Mouse (Mus musculus): ENCODE measurements around the gene Myo9a. TPM values are rescaled to one million over a fixed set of nuclear protein-coding genes. Genes with fewer than 3 reads are reported as not detected.
"Not testable (repeated sequence)": the region's sequence is repeated elsewhere in the genome, so short reads cannot be mapped to it uniquely, and the experiment has no call there.

Gene Myo9a
- polyA plus RNA-seq, 1 experiment, result 24.5 TPM

GRCm38 (mm10) chr9:59760515-59760914 is 9.8 kb downstream of the Myo9a start:
- H3K4me1 ChIP-seq (ENCODE audit: control insufficient read depth, insufficient read depth, low read length), result no peaks in the 10 kb centered on the region
- no peaks in the 10 kb centered on the region for H3K36me3 ChIP-seq (ENCODE audit: control insufficient read depth, insufficient read depth, low read length, poor library complexity, severe bottlenecking)
- no peak overlapping the region for H3K27ac ChIP-seq (ENCODE audit: insufficient read depth, low read length)
- H3K27me3 ChIP-seq (ENCODE audit: control insufficient read depth, insufficient read depth, low read length, poor library complexity, severe bottlenecking), result no peaks in the 10 kb centered on the region
- H3K4me3 ChIP-seq (ENCODE audit: low read depth, low read length), result no peak overlapping the region
- H3K9ac ChIP-seq (ENCODE audit: low read depth, poor library complexity, severe bottlenecking), result no peak overlapping the region
- no peak for TF ChIP-seq EP300 (IDR thresholded peaks at IDR 0.05; ENCODE audit: insufficient read depth, low read depth, low read length)
- TF ChIP-seq POLR2A (IDR thresholded peaks at IDR 0.05; ENCODE audit: insufficient read depth, low read length), result no peak
- TF ChIP-seq CTCF (IDR thresholded peaks at IDR 0.05; ENCODE audit: low read depth, low read length), result no peak
- no peaks in the 10 kb centered on the region for H3K9me3 ChIP-seq (replicated peaks; ENCODE audit: control insufficient read depth, insufficient read depth, low read length, poor library complexity, severe bottlenecking)

- H3K36me3 ChIP-seq (ENCODE audit: control insufficient read depth, insufficient read depth, low read length, poor library complexity, severe bottlenecking); H3K4me1 ChIP-seq (ENCODE audit: control insufficient read depth, insufficient read depth, low read length); H3K27me3 ChIP-seq (ENCODE audit: control insufficient read depth, insufficient read depth, low read length, poor library complexity, severe bottlenecking); H3K9me3 ChIP-seq (replicated peaks; ENCODE audit: control insufficient read depth, insufficient read depth, low read length, poor library complexity, severe bottlenecking): not testable (repeated sequence)
- H3K27ac ChIP-seq (ENCODE audit: insufficient read depth, low read length), result 0 out of 2 replicates have a peak overlapping the region, but pooled peaks have one; percentile 25
- H3K9ac ChIP-seq (ENCODE audit: low read depth, poor library complexity, severe bottlenecking), result peak overlapping the region; percentile 74
- H3K4me3 ChIP-seq (ENCODE audit: low read depth, low read length), result peak overlapping the region; percentile 23
Observed at GRCm38 (mm10) chr9:59766966-59767461, 16.3 kb downstream of the Myo9a start.

- H3K4me1 ChIP-seq (ENCODE audit: control insufficient read depth, insufficient read depth, low read length); H3K4me3 ChIP-seq (ENCODE audit: low read depth, low read length); H3K27ac ChIP-seq (ENCODE audit: insufficient read depth, low read length); H3K9ac ChIP-seq (ENCODE audit: low read depth, poor library complexity, severe bottlenecking); H3K27me3 ChIP-seq (ENCODE audit: control insufficient read depth, insufficient read depth, low read length, poor library complexity, severe bottlenecking); H3K9me3 ChIP-seq (replicated peaks; ENCODE audit: control insufficient read depth, insufficient read depth, low read length, poor library complexity, severe bottlenecking); H3K36me3 ChIP-seq (ENCODE audit: control insufficient read depth, insufficient read depth, low read length, poor library complexity, severe bottlenecking): not testable (repeated sequence)
Observed at GRCm38 (mm10) chr9:59806046-59806774, 55.5 kb downstream of the Myo9a start.

- Histone ChIP-seq H3K4me3 (ENCODE audit: low read depth, low read length) (no peak overlapping the region), H3K27ac (ENCODE audit: insufficient read depth, low read length) (no peak overlapping the region), H3K27me3 (ENCODE audit: control insufficient read depth, insufficient read depth, low read length, poor library complexity, severe bottlenecking) (no peaks in the 10 kb centered on the region), H3K9ac (ENCODE audit: low read depth, poor library complexity, severe bottlenecking) (no peak overlapping the region), H3K36me3 (ENCODE audit: control insufficient read depth, insufficient read depth, low read length, poor library complexity, severe bottlenecking) (no peaks in the 10 kb centered on the region), H3K4me1 (ENCODE audit: control insufficient read depth, insufficient read depth, low read length) (no peaks in the 10 kb centered on the region), H3K9me3 (replicated peaks; ENCODE audit: control insufficient read depth, insufficient read depth, low read length, poor library complexity, severe bottlenecking) (no peaks in the 10 kb centered on the region)
- no peak for TF ChIP-seq POLR2A (IDR thresholded peaks at IDR 0.05; ENCODE audit: insufficient read depth, low read length)
- no peak for TF ChIP-seq CTCF (IDR thresholded peaks at IDR 0.05; ENCODE audit: low read depth, low read length)
- TF ChIP-seq EP300 (IDR thresholded peaks at IDR 0.05; ENCODE audit: insufficient read depth, low read depth, low read length), result no peak
Observed at GRCm38 (mm10) chr9:59884551-59884950, 133.9 kb downstream of the Myo9a start.

- Histone ChIP-seq H3K4me1 (ENCODE audit: control insufficient read depth, insufficient read depth, low read length) (no peaks in the 10 kb centered on the region), H3K9me3 (replicated peaks; ENCODE audit: control insufficient read depth, insufficient read depth, low read length, poor library complexity, severe bottlenecking) (no peaks in the 10 kb centered on the region), H3K27me3 (ENCODE audit: control insufficient read depth, insufficient read depth, low read length, poor library complexity, severe bottlenecking) (no peaks in the 10 kb centered on the region), H3K4me3 (ENCODE audit: low read depth, low read length) (no peak overlapping the region), H3K9ac (ENCODE audit: low read depth, poor library complexity, severe bottlenecking) (no peak overlapping the region), H3K27ac (ENCODE audit: insufficient read depth, low read length) (no peak overlapping the region), H3K36me3 (ENCODE audit: control insufficient read depth, insufficient read depth, low read length, poor library complexity, severe bottlenecking) (no peaks in the 10 kb centered on the region)
- TF ChIP-seq POLR2A (IDR thresholded peaks at IDR 0.05; ENCODE audit: insufficient read depth, low read length), result no peak
- TF ChIP-seq EP300 (IDR thresholded peaks at IDR 0.05; ENCODE audit: insufficient read depth, low read depth, low read length), result no peak
- no peak for TF ChIP-seq CTCF (IDR thresholded peaks at IDR 0.05; ENCODE audit: low read depth, low read length)
Observed at GRCm38 (mm10) chr9:59903382-59903781, 152.7 kb downstream of the Myo9a start.

GRCm38 (mm10) chr9:59914761-59915160 is 164.1 kb downstream of the Myo9a start:
- Histone ChIP-seq H3K9ac (ENCODE audit: low read depth, poor library complexity, severe bottlenecking) (no peak overlapping the region), H3K27me3 (ENCODE audit: control insufficient read depth, insufficient read depth, low read length, poor library complexity, severe bottlenecking) (no peaks in the 10 kb centered on the region), H3K36me3 (ENCODE audit: control insufficient read depth, insufficient read depth, low read length, poor library complexity, severe bottlenecking) (no peaks in the 10 kb centered on the region; the same call in 1 of the 2 replicates), H3K4me1 (ENCODE audit: control insufficient read depth, insufficient read depth, low read length) (no peaks in the 10 kb centered on the region), H3K9me3 (replicated peaks; ENCODE audit: control insufficient read depth, insufficient read depth, low read length, poor library complexity, severe bottlenecking) (no peaks in the 10 kb centered on the region), H3K27ac (ENCODE audit: insufficient read depth, low read length) (no peak overlapping the region), H3K4me3 (ENCODE audit: low read depth, low read length) (no peak overlapping the region)
- no peak for TF ChIP-seq CTCF (IDR thresholded peaks at IDR 0.05; ENCODE audit: low read depth, low read length)
- TF ChIP-seq POLR2A (IDR thresholded peaks at IDR 0.05; ENCODE audit: insufficient read depth, low read length), result no peak
- TF ChIP-seq EP300 (IDR thresholded peaks at IDR 0.05; ENCODE audit: insufficient read depth, low read depth, low read length), result no peak
